Comparison of ENCODE assay signal across 12 mouse cellular contexts in genomic region chr4:132275949-132276348, GRCm38 (mm10). TPM values are rescaled to one million over a fixed set of nuclear protein-coding genes. Genes with fewer than 3 reads are reported as not detected.
DNase-seq lines count a peak whose midpoint lies in the region; ATAC-seq and TF ChIP-seq lines count a peak whose summit lies in the region.
"Had no signal": no experiment of that assay in that cellular context is flagged by ENCODE, and none has a peak within 500 bp of the region (broad histone marks: within the 10 kb centered on the region; RNA-seq: fewer than 3 reads in every experiment).

No protein-coding gene starts in this region.

- TF ChIP-seq POLR2A in CH12.LX (IDR thresholded peaks at IDR 0.05; ENCODE audit: low read depth, low read length) = no peak
- TF ChIP-seq POLR2A in bone marrow, adult 2 months (IDR thresholded peaks at IDR 0.05; ENCODE audit: borderline replicate concordance, control insufficient read depth, low read depth, low read length) = no peak

- no peak for TF ChIP-seq RAD21 in CH12.LX (IDR thresholded peaks at IDR 0.05; ENCODE audit: low read depth, low read length)

- peaks cover 28% of the 10 kb centered on the region for H3K4me1 ChIP-seq in hindbrain, embryonic 10.5 days (replicated peaks)
- no peaks in the 10 kb centered on the region for H3K4me1 ChIP-seq in hindbrain, embryonic 11.5 days (replicated peaks; ENCODE audit: control insufficient read depth, insufficient read depth, low read length)
- peaks cover 3 to 39% of the 10 kb centered on the region in 2 experiments; a peak in 3 of 4 replicates for H3K4me1 ChIP-seq in CH12.LX (ENCODE audit: control insufficient read depth in 1 of 2, insufficient read depth in 2 of 2)
- no peaks in the 10 kb centered on the region; the same call in 1 of the 2 replicates for H3K4me1 ChIP-seq in bone marrow, adult 2 months (ENCODE audit: control insufficient read depth, insufficient read depth, low read length)
- H3K4me1 ChIP-seq in liver, embryonic 13.5 days (replicated peaks) = peaks cover 50% of the 10 kb centered on the region

- in situ Hi-C loops in CH12.LX (cut with MboI; ENCODE audit: low pct_ligation_motif_present, low pct_unique_long_range_greater_than_20kb, low sequenced_read_pairs) = loop anchor here (25.0 kb wide), 1 partner anchor 136 kb away; the partner anchor contains the start of gene Phactr4

- H3K27me3 ChIP-seq in hindbrain, embryonic 10.5 days (ENCODE audit: insufficient read depth, poor library complexity, severe bottlenecking) = no peaks in the 10 kb centered on the region
- no peaks in the 10 kb centered on the region for H3K27me3 ChIP-seq in hindbrain, embryonic 11.5 days (ENCODE audit: control insufficient read depth, insufficient read depth, low read length)
- no peaks in the 10 kb centered on the region for H3K27me3 ChIP-seq in CH12.LX (replicated peaks)
- no peaks in the 10 kb centered on the region for H3K27me3 ChIP-seq in liver, embryonic 13.5 days

- DNase-seq in hindbrain, embryonic 10.5 days (ENCODE audit: low spot score) = no peak
- no peak for DNase-seq in hindbrain, embryonic 11.5 days (ENCODE audit: low spot score)
- DNase-seq in CH12.LX (ENCODE audit: extremely low read depth) = no peak
- DNase-seq in liver, embryonic 13.5 days = peak; percentile 47
- no peak for DNase-seq in urinary bladder, postnatal 10 days (ENCODE audit: low spot score)
- DNase-seq: cerebellum, postnatal 14 days; gastrocnemius, postnatal 14 days; kidney, postnatal 4 days; thymus, postnatal 36 days had no signal

- ATAC-seq in hindbrain, embryonic 11.5 days (ENCODE audit: low FRiP score) = no peak
- ATAC-seq in liver, embryonic 13.5 days (ENCODE audit: low read depth) = peak; percentile 54
- no peak for ATAC-seq in cerebellum, adult (ENCODE audit: insufficient number of reproducible peaks, low FRiP score, low TSS enrichment)
- ATAC-seq: lung, postnatal 0 days had no signal

- peaks cover 17% of the 10 kb centered on the region for H3K79me2 ChIP-seq in CH12.LX (replicated peaks; ENCODE audit: control insufficient read depth, extremely low read depth, insufficient read depth, poor library complexity, severe bottlenecking)

- no peak overlapping the region for H3K4me2 ChIP-seq in hindbrain, embryonic 11.5 days (replicated peaks; ENCODE audit: low read depth, low read length)
- H3K4me2 ChIP-seq in CH12.LX (ENCODE audit: insufficient read depth, low read depth, poor library complexity, severe bottlenecking) = 0 out of 2 replicates have a peak overlapping the region, but pooled peaks have one; percentile 15
- H3K4me2 ChIP-seq in liver, embryonic 13.5 days = peak overlapping the region; percentile 82

- 96% methylated on average over 3 of the region's 3 CpGs for WGBS in hindbrain, embryonic 10.5 days
- WGBS in hindbrain, embryonic 11.5 days = 89% methylated on average over 3 of the region's 3 CpGs
- WGBS in bone marrow, adult 2 months = 61% methylated on average over 3 of the region's 3 CpGs
- WGBS in liver, embryonic 13.5 days (ENCODE audit: insufficient replicate concordance) = 18% methylated on average over 3 of the region's 3 CpGs

- no peak overlapping the region for H3K9ac ChIP-seq in hindbrain, embryonic 11.5 days (ENCODE audit: low read depth, low read length)
- H3K9ac ChIP-seq in CH12.LX (ENCODE audit: insufficient read depth, low read depth) = no peak overlapping the region; the same call in 1 of the 2 replicates
- H3K9ac ChIP-seq in liver, embryonic 13.5 days = peak overlapping the region; percentile 71

- H3K9me3 ChIP-seq in hindbrain, embryonic 10.5 days = no peaks in the 10 kb centered on the region
- H3K9me3 ChIP-seq in hindbrain, embryonic 11.5 days (ENCODE audit: control insufficient read depth, low read length) = no peaks in the 10 kb centered on the region
- no peaks in the 10 kb centered on the region for H3K9me3 ChIP-seq in CH12.LX (replicated peaks; ENCODE audit: low read length)
- no peaks in the 10 kb centered on the region for H3K9me3 ChIP-seq in liver, embryonic 13.5 days (replicated peaks)

- TF ChIP-seq CTCF in CH12.LX (conservative IDR thresholded peaks at IDR 0.05 in 1 of 2, IDR thresholded peaks at IDR 0.05 in 1 of 2; ENCODE audit: low read depth in 2 of 2, low read length in 2 of 2) = no peak
- TF ChIP-seq CTCF in bone marrow, adult 2 months (IDR thresholded peaks at IDR 0.05; ENCODE audit: control insufficient read depth, insufficient read depth, low read length) = no peak

- TF ChIP-seq EP300 in CH12.LX (IDR thresholded peaks at IDR 0.05; ENCODE audit: low read length) = no peak

- H3K27ac ChIP-seq in hindbrain, embryonic 10.5 days = no peak overlapping the region
- no peak overlapping the region for H3K27ac ChIP-seq in hindbrain, embryonic 11.5 days (ENCODE audit: low read depth, low read length)
- H3K27ac ChIP-seq in CH12.LX (ENCODE audit: insufficient read depth, low read depth) = no peak overlapping the region
- no peak overlapping the region for H3K27ac ChIP-seq in bone marrow, adult 2 months (ENCODE audit: control insufficient read depth, insufficient read depth, low read depth, low read length, poor library complexity)
- H3K27ac ChIP-seq in liver, embryonic 13.5 days = peak overlapping the region; percentile 82

- dilution Hi-C loops in CH12.LX (cut with MboI; ENCODE audit: extremely low pct_ligation_motif_present, extremely low pct_unique_long_range_greater_than_20kb, low sequenced_read_pairs) = no loop called here

- H3K36me3 ChIP-seq in hindbrain, embryonic 10.5 days = peaks cover 10% of the 10 kb centered on the region; the same call in 1 of the 2 replicates
- H3K36me3 ChIP-seq in hindbrain, embryonic 11.5 days (ENCODE audit: control insufficient read depth, insufficient read depth, low read length) = no peaks in the 10 kb centered on the region
- peaks cover 7 to 26% of the 10 kb centered on the region in 2 experiments for H3K36me3 ChIP-seq in CH12.LX (replicated peaks in 1 of 2; ENCODE audit: control insufficient read depth in 1 of 2, insufficient read depth in 1 of 2, low read length in 1 of 2)
- peaks cover 9% of the 10 kb centered on the region for H3K36me3 ChIP-seq in liver, embryonic 13.5 days

- peak overlapping the region; percentile 86; the same call in 1 of the 2 replicates for H3K4me3 ChIP-seq in hindbrain, embryonic 10.5 days
- no peak overlapping the region for H3K4me3 ChIP-seq in hindbrain, embryonic 11.5 days (ENCODE audit: low read depth, low read length)
- H3K4me3 ChIP-seq in CH12.LX (replicated peaks in 1 of 3; ENCODE audit: low read depth in 2 of 3, low read length in 2 of 3, poor library complexity in 1 of 3) = no peak overlapping the region
- H3K4me3 ChIP-seq in bone marrow, adult 2 months (replicated peaks; ENCODE audit: control insufficient read depth, low read depth, low read length) = peak overlapping the region; percentile 24
- H3K4me3 ChIP-seq in liver, embryonic 13.5 days (replicated peaks) = peak overlapping the region; percentile 79

TF ChIP-seq in CH12.LX, 34 proteins besides CTCF, POLR2A, EP300 and RAD21:
- TF ChIP-seq IRF4 (IDR thresholded peaks at IDR 0.05; ENCODE audit: low read depth, low read length) (no peak), CHD2 (IDR thresholded peaks at IDR 0.05; ENCODE audit: low read length) (no peak)

RNA-seq across cellular contexts. Expression of gene Taf12, which starts 1.8 kb away (rescaled TPM):
- 60.9 and 62.1 TPM in 2 replicates for polyA plus RNA-seq in hindbrain, embryonic 10.5 days (2016; fragmentation: Nextera tagmentation; extraction: Ambion mirVana)
- 60.5 and 65.0 TPM in 2 replicates for polyA plus RNA-seq in hindbrain, embryonic 11.5 days (2014; fragmentation: Nextera tagmentation; extraction: Ambion mirVana)
- total RNA-seq in CH12.LX (2012; rRNA removed) (29.8 and 40.2 TPM in 2 replicates), CH12.LX (2014; rRNA removed) (74.7 and 86.1 TPM in 2 replicates)
- 47.8 and 53.5 TPM in 2 replicates for polyA plus RNA-seq in CH12.LX (2012; ENCODE audit: insufficient read length, low read depth)
- polyA plus RNA-seq in bone marrow, adult 2 months (2011; ENCODE audit: insufficient read depth, insufficient read length, low replicate concordance, missing spikeins) = 17.0 and 20.5 TPM in 2 replicates
- polyA plus RNA-seq in liver, embryonic 13.5 days (2015; fragmentation: Nextera tagmentation; extraction: Ambion mirVana) = 53.3 and 62.2 TPM in 2 replicates

RNA-seq across cellular contexts. Expression of gene Gmeb1, which starts 14.5 kb away (rescaled TPM):
- 42.5 and 45.3 TPM in 2 replicates for polyA plus RNA-seq in hindbrain, embryonic 10.5 days (2016; fragmentation: Nextera tagmentation; extraction: Ambion mirVana)
- polyA plus RNA-seq in hindbrain, embryonic 11.5 days (2014; fragmentation: Nextera tagmentation; extraction: Ambion mirVana) = 38.4 and 41.4 TPM in 2 replicates
- total RNA-seq in CH12.LX (2012; rRNA removed) (8.8 and 9.0 TPM in 2 replicates), CH12.LX (2014; rRNA removed) (7.9 and 8.2 TPM in 2 replicates)
- 18.0 and 19.3 TPM in 2 replicates for polyA plus RNA-seq in CH12.LX (2012; ENCODE audit: insufficient read length, low read depth)
- 10.9 and 19.6 TPM in 2 replicates for polyA plus RNA-seq in bone marrow, adult 2 months (2011; ENCODE audit: insufficient read depth, insufficient read length, low replicate concordance, missing spikeins)
- 16.9 and 17.3 TPM in 2 replicates for polyA plus RNA-seq in liver, embryonic 13.5 days (2015; fragmentation: Nextera tagmentation; extraction: Ambion mirVana)

RNA-seq across cellular contexts. Expression of gene Rab42, which starts 27.2 kb away (rescaled TPM):
- 0.77 and 0.96 TPM in 2 replicates for polyA plus RNA-seq in hindbrain, embryonic 10.5 days (2016; fragmentation: Nextera tagmentation; extraction: Ambion mirVana)
- 0.39 and 0.61 TPM in 2 replicates for polyA plus RNA-seq in hindbrain, embryonic 11.5 days (2014; fragmentation: Nextera tagmentation; extraction: Ambion mirVana)
- 0.38 and 0.51 TPM in 2 replicates for total RNA-seq in CH12.LX (2012; rRNA removed)
- not detected in 2 replicates for total RNA-seq in CH12.LX (2014; rRNA removed)
- 0.31 TPM in 1 of 2 replicates, not detected in the other for polyA plus RNA-seq in CH12.LX (2012; ENCODE audit: insufficient read length, low read depth)
- not detected in 2 replicates for polyA plus RNA-seq in bone marrow, adult 2 months (2011; ENCODE audit: insufficient read depth, insufficient read length, low replicate concordance, missing spikeins)
- 0.44 and 1.2 TPM in 2 replicates for polyA plus RNA-seq in liver, embryonic 13.5 days (2015; fragmentation: Nextera tagmentation; extraction: Ambion mirVana)

RNA-seq across cellular contexts. Expression of gene Trnau1ap, which starts 53.4 kb away (rescaled TPM):
- polyA plus RNA-seq in hindbrain, embryonic 10.5 days (2016; fragmentation: Nextera tagmentation; extraction: Ambion mirVana) = 90.6 and 91.5 TPM in 2 replicates
- 85.6 and 87.0 TPM in 2 replicates for polyA plus RNA-seq in hindbrain, embryonic 11.5 days (2014; fragmentation: Nextera tagmentation; extraction: Ambion mirVana)
- total RNA-seq in CH12.LX (2012; rRNA removed) (71.5 and 86.5 TPM in 2 replicates), CH12.LX (2014; rRNA removed) (70.6 and 80.5 TPM in 2 replicates)
- polyA plus RNA-seq in CH12.LX (2012; ENCODE audit: insufficient read length, low read depth) = 60.7 and 64.4 TPM in 2 replicates
- polyA plus RNA-seq in bone marrow, adult 2 months (2011; ENCODE audit: insufficient read depth, insufficient read length, low replicate concordance, missing spikeins) = 32.1 and 40.3 TPM in 2 replicates
- 43.1 and 45.3 TPM in 2 replicates for polyA plus RNA-seq in liver, embryonic 13.5 days (2015; fragmentation: Nextera tagmentation; extraction: Ambion mirVana)

Comparison
In these comparisons a context has a peak if more than half of its experiments do, and no peak if none do; other contexts are left out.
1. H3K4me3 ChIP-seq: peak in hindbrain, embryonic 10.5 days (single experiment), bone marrow, adult 2 months (single experiment) and liver, embryonic 13.5 days (single experiment); none in hindbrain, embryonic 11.5 days (single experiment) and CH12.LX (0 of 3).